Comparison of ENCODE assay signal across 11 mouse cellular contexts in the genomic region with DNA sequence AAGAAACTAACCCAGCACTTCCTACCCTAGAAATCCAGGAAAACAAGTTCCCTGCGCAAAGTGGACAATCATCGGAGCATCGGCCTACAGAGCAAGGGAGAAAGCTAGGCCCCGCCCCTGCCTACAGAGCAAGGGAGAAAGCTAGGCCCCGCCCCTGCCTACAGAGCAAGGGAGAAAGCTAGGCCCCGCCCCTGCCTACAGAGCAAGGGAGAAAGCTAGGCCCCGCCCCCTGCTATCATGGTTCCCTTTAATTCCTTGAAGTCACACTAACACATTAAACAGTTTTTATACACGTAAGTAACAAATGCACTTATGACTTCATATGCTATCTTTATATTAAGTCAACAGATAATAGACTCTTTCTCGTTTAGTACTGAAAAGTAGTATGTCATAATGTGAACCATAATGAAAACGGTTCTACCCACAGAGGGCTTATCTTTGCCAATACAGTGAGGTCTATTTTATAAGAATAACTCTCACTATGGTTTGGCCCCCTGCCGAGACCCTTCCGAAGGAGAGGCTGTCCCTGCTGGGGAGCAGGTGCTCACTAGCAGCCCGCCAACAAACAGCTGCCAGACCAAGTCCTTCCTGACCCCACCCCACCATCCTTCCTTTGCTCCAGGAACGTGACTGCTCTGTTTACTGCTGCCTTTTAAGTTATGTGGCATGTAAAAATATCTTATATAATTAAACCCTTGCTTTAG.
DNase-seq lines count a peak whose midpoint lies in the region; ATAC-seq and TF ChIP-seq lines count a peak whose summit lies in the region.
"Had no signal": no experiment of that assay in that cellular context is flagged by ENCODE, and none has a peak within 500 bp of the region (broad histone marks: within the 10 kb centered on the region; RNA-seq: fewer than 3 reads in every experiment).

No protein-coding gene starts in this region.

- TF ChIP-seq CTCF in thymus, adult 2 months (IDR thresholded peaks at IDR 0.05; ENCODE audit: borderline replicate concordance, control insufficient read depth, extremely low read depth, insufficient read depth, low read length, poor library complexity): no peak
- TF ChIP-seq CTCF in lung, postnatal 0 days (IDR thresholded peaks at IDR 0.05): no peak
- TF ChIP-seq CTCF in lung, adult 2 months (IDR thresholded peaks at IDR 0.05; ENCODE audit: insufficient read depth, low read length): no peak

- H3K4me2 ChIP-seq in liver, embryonic 13.5 days: peak overlapping the region; percentile 39
- H3K4me2 ChIP-seq in lung, postnatal 0 days (replicated peaks; ENCODE audit: low read depth, low read length): no peak overlapping the region
- H3K4me2 ChIP-seq: stomach, embryonic 15.5 days had no signal

- TF ChIP-seq EP300 in lung, postnatal 0 days (IDR thresholded peaks at IDR 0.05): no peak

- H3K27me3 ChIP-seq in thymus, adult 2 months (ENCODE audit: control insufficient read depth, insufficient read depth, low read length): no peaks in the 10 kb centered on the region
- no peaks in the 10 kb centered on the region for H3K27me3 ChIP-seq in liver, embryonic 13.5 days
- H3K27me3 ChIP-seq in lung, postnatal 0 days (replicated peaks; ENCODE audit: insufficient read depth, low read length): no peaks in the 10 kb centered on the region
- H3K27me3 ChIP-seq: stomach, embryonic 15.5 days had no signal

- no peaks in the 10 kb centered on the region for H3K4me1 ChIP-seq in thymus, adult 2 months (replicated peaks; ENCODE audit: control insufficient read depth, insufficient read depth, low read length)
- H3K4me1 ChIP-seq in liver, embryonic 13.5 days (replicated peaks): peaks cover 8% of the 10 kb centered on the region; the same call in 1 of the 2 replicates
- no peaks in the 10 kb centered on the region for H3K4me1 ChIP-seq in lung, postnatal 0 days (ENCODE audit: insufficient read depth, low read depth, low read length)
- no peaks in the 10 kb centered on the region for H3K4me1 ChIP-seq in lung, adult 2 months (ENCODE audit: control insufficient read depth, insufficient read depth, low read length)
- H3K4me1 ChIP-seq: forebrain, embryonic 10.5 days; limb, embryonic 10.5 days; stomach, embryonic 15.5 days had no signal

- 22% methylated on average over 14 of the region's 14 CpGs for WGBS in thymus, adult 2 months
- 37% methylated on average over 14 of the region's 14 CpGs for WGBS in liver, embryonic 13.5 days (ENCODE audit: insufficient replicate concordance)
- WGBS in lung, postnatal 0 days: 67% methylated on average over 14 of the region's 14 CpGs
- WGBS in lung, adult 2 months: 63% methylated on average over 14 of the region's 14 CpGs

- H3K27ac ChIP-seq in thymus, adult 2 months (ENCODE audit: control insufficient read depth, insufficient read depth, low read length): no peak overlapping the region
- H3K27ac ChIP-seq in liver, embryonic 13.5 days: no peak overlapping the region
- H3K27ac ChIP-seq in lung, postnatal 0 days (ENCODE audit: low read length): no peak overlapping the region
- H3K27ac ChIP-seq: forebrain, embryonic 10.5 days; limb, embryonic 10.5 days; stomach, embryonic 15.5 days had no signal

- no peaks in the 10 kb centered on the region for H3K9me3 ChIP-seq in liver, embryonic 13.5 days (replicated peaks)
- no peaks in the 10 kb centered on the region for H3K9me3 ChIP-seq in lung, postnatal 0 days (ENCODE audit: low read length)
- H3K9me3 ChIP-seq: forebrain, embryonic 10.5 days; limb, embryonic 10.5 days; stomach, embryonic 15.5 days had no signal

- H3K4me3 ChIP-seq in thymus, adult 2 months (ENCODE audit: control insufficient read depth, insufficient read depth, low read length): no peak overlapping the region
- no peak overlapping the region for H3K4me3 ChIP-seq in liver, embryonic 13.5 days (replicated peaks)
- H3K4me3 ChIP-seq in lung, postnatal 0 days (ENCODE audit: low read depth, low read length): no peak overlapping the region
- H3K4me3 ChIP-seq in lung, adult 2 months (replicated peaks; ENCODE audit: extremely low read depth, low read depth, low read length): no peak overlapping the region
- H3K4me3 ChIP-seq: forebrain, embryonic 10.5 days; limb, embryonic 10.5 days; stomach, embryonic 15.5 days had no signal

- peak; percentile 85 for ATAC-seq in liver, embryonic 13.5 days (ENCODE audit: low read depth)
- no peak for ATAC-seq in lung, postnatal 0 days

- DNase-seq in thymus, adult 2 months: peak; percentile 27
- no peak for DNase-seq in thymus, postnatal 10 days (ENCODE audit: low spot score in 2 of 2)
- peak; percentile 49 for DNase-seq in cerebellum, adult 11-12 months
- DNase-seq in liver, embryonic 13.5 days: peak; percentile 42
- peak; percentile 43 for DNase-seq in thymus, postnatal 4 days
- DNase-seq in urinary bladder, postnatal 10 days (ENCODE audit: low spot score): no peak
- no peak for DNase-seq in lung, postnatal 0 days (ENCODE audit: low spot score)
- DNase-seq in lung, adult 2 months: no peak

- TF ChIP-seq POLR2A in thymus, adult 2 months (IDR thresholded peaks at IDR 0.05; ENCODE audit: control insufficient read depth, extremely low read depth, insufficient read depth, low read length, poor library complexity): no peak
- no peak for TF ChIP-seq POLR2A in lung, adult 2 months (IDR thresholded peaks at IDR 0.05; ENCODE audit: borderline replicate concordance, extremely low read depth, low read depth, low read length)

- H3K9ac ChIP-seq in liver, embryonic 13.5 days: no peak overlapping the region
- no peak overlapping the region for H3K9ac ChIP-seq in lung, postnatal 0 days (replicated peaks; ENCODE audit: low read depth)
- H3K9ac ChIP-seq: stomach, embryonic 15.5 days had no signal

- H3K36me3 ChIP-seq in thymus, adult 2 months (ENCODE audit: control insufficient read depth, insufficient read depth, low read length): no peaks in the 10 kb centered on the region
- no peaks in the 10 kb centered on the region for H3K36me3 ChIP-seq in liver, embryonic 13.5 days
- H3K36me3 ChIP-seq in lung, postnatal 0 days (ENCODE audit: insufficient read depth, low read length): no peaks in the 10 kb centered on the region
- H3K36me3 ChIP-seq: limb, embryonic 10.5 days; stomach, embryonic 15.5 days had no signal

Comparison
In these comparisons a context has a peak if more than half of its experiments do, and no peak if none do; other contexts are left out.
1. DNase-seq: peak in thymus, adult 2 months (single experiment), cerebellum, adult 11-12 months (single experiment), liver, embryonic 13.5 days (single experiment) and thymus, postnatal 4 days (single experiment); none in thymus, postnatal 10 days (0 of 2), urinary bladder, postnatal 10 days (single experiment), lung, postnatal 0 days (single experiment) and lung, adult 2 months (single experiment).